Mouse (Mus musculus): ENCODE results near the gene Pparg. TPM values are rescaled to one million over a fixed set of nuclear protein-coding genes. Genes with fewer than 3 reads are reported as not detected.

The Pparg gene
- polyA plus RNA-seq, 1 experiment from 2014 or later, result 0.65 TPM

GRCm38 (mm10) chr6:115466601-115467000 is 105.8 kb downstream of the Pparg start:
- Histone ChIP-seq H3K27me3 (no peaks in the 10 kb centered on the region), H3K4me1 (replicated peaks) (no peaks in the 10 kb centered on the region), H3K36me3 (no peaks in the 10 kb centered on the region), H3K4me2 (no peak overlapping the region), H3K27ac (no peak overlapping the region), H3K9ac (replicated peaks) (no peak overlapping the region), H3K4me3 (replicated peaks) (no peak overlapping the region), H3K9me3 (no peaks in the 10 kb centered on the region)
- 66% methylated on average over 3 of the region's 3 CpGs for WGBS
- no peak for ATAC-seq (ENCODE audit: insufficient number of reproducible peaks, insufficient read depth, low FRiP score, low TSS enrichment, low read depth)

- 70% methylated on average over 3 of the region's 3 CpGs for WGBS
- H3K27me3 ChIP-seq, result no peaks in the 10 kb centered on the region
- H3K9ac ChIP-seq (replicated peaks), result no peak overlapping the region
- H3K27ac ChIP-seq, result no peak overlapping the region
- no peaks in the 10 kb centered on the region for H3K36me3 ChIP-seq
- no peak overlapping the region for H3K4me3 ChIP-seq (replicated peaks)
- ATAC-seq (ENCODE audit: insufficient number of reproducible peaks, insufficient read depth, low FRiP score, low TSS enrichment, low read depth), result no peak
- H3K4me2 ChIP-seq, result no peak overlapping the region
- H3K9me3 ChIP-seq, result no peaks in the 10 kb centered on the region
- no peaks in the 10 kb centered on the region for H3K4me1 ChIP-seq (replicated peaks)
Observed at GRCm38 (mm10) chr6:115469666-115470581, 109.2 kb downstream of the Pparg start.

- no peak for ATAC-seq (ENCODE audit: insufficient number of reproducible peaks, insufficient read depth, low FRiP score, low TSS enrichment, low read depth)
- H3K9ac ChIP-seq (replicated peaks), result no peak overlapping the region
- H3K9me3 ChIP-seq, result no peaks in the 10 kb centered on the region
- no peaks in the 10 kb centered on the region for H3K27me3 ChIP-seq
- no peak overlapping the region for H3K27ac ChIP-seq
- no peak overlapping the region for H3K4me2 ChIP-seq
- no peak overlapping the region for H3K4me3 ChIP-seq (replicated peaks)
- no peaks in the 10 kb centered on the region for H3K4me1 ChIP-seq (replicated peaks)
- no peaks in the 10 kb centered on the region for H3K36me3 ChIP-seq
Observed at GRCm38 (mm10) chr6:115471956-115472355, 111.2 kb downstream of the Pparg start.

GRCm38 (mm10) chr6:115477081-115477695 is 116.4 kb downstream of the Pparg start:
- H3K27ac ChIP-seq, result no peak overlapping the region
- 59% methylated on average over 7 of the region's 7 CpGs for WGBS
- peaks cover 6% of the 10 kb centered on the region for H3K4me1 ChIP-seq (replicated peaks)
- ATAC-seq (ENCODE audit: insufficient number of reproducible peaks, insufficient read depth, low FRiP score, low TSS enrichment, low read depth), result no peak
- no peaks in the 10 kb centered on the region for H3K36me3 ChIP-seq
- no peaks in the 10 kb centered on the region for H3K9me3 ChIP-seq
- H3K4me3 ChIP-seq (replicated peaks), result no peak overlapping the region
- no peak overlapping the region for H3K4me2 ChIP-seq
- no peaks in the 10 kb centered on the region for H3K27me3 ChIP-seq
- no peak overlapping the region for H3K9ac ChIP-seq (replicated peaks)

GRCm38 (mm10) chr6:115479963-115480321 is 119.2 kb downstream of the Pparg start:
- no peak overlapping the region for H3K4me2 ChIP-seq
- ATAC-seq (ENCODE audit: insufficient number of reproducible peaks, insufficient read depth, low FRiP score, low TSS enrichment, low read depth), result no peak
- H3K36me3 ChIP-seq, result no peaks in the 10 kb centered on the region
- H3K9me3 ChIP-seq, result no peaks in the 10 kb centered on the region
- H3K4me3 ChIP-seq (replicated peaks), result no peak overlapping the region
- H3K27ac ChIP-seq, result no peak overlapping the region
- H3K4me1 ChIP-seq (replicated peaks), result peaks cover 7% of the 10 kb centered on the region
- H3K9ac ChIP-seq (replicated peaks), result no peak overlapping the region
- no peaks in the 10 kb centered on the region for H3K27me3 ChIP-seq

DNA sequence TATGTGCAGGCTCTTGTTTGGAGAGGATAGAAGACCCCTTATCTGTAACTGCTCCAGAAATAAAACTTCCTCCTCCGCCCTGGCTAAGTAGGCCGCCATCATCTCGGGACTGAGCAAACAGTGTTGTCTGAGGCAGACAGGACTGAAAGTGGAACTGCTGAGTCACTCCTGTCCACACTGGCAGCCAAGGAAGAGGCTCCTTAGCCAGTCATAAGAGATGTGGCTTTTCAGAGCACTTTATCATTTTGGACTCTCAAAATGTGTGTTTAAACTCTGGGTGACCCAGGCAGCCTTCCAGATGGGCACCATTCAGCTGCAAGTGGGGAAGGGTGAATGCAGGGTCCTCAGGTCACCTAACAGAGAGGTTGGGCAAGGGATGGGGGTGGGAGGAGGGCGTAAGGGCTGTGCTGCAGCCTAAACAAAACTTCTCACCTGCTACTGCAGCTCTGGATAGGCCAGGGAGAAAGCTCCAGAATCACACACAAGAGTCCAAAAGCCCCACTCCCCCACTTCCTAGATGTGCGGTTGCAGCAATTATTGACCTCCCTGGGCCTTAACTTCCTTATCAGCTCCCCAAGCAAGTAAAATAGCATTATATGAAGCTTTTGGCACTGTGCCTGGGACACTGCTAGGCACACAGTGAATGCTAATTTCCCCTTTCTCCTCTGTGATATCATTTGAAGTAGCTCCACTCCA is 119.7 kb downstream of the Pparg start:
- no peaks in the 10 kb centered on the region for H3K27me3 ChIP-seq
- no peak for ATAC-seq (ENCODE audit: insufficient number of reproducible peaks, insufficient read depth, low FRiP score, low TSS enrichment, low read depth)
- H3K9me3 ChIP-seq, result no peaks in the 10 kb centered on the region
- H3K9ac ChIP-seq (replicated peaks), result no peak overlapping the region
- H3K27ac ChIP-seq, result no peak overlapping the region
- H3K4me3 ChIP-seq (replicated peaks), result no peak overlapping the region
- 56% methylated on average over 5 of the region's 5 CpGs for WGBS
- H3K36me3 ChIP-seq, result no peaks in the 10 kb centered on the region
- peaks cover 7% of the 10 kb centered on the region for H3K4me1 ChIP-seq (replicated peaks)
- no peak overlapping the region for H3K4me2 ChIP-seq

- H3K36me3 ChIP-seq, result no peaks in the 10 kb centered on the region
- H3K9me3 ChIP-seq, result no peaks in the 10 kb centered on the region
- H3K4me1 ChIP-seq (replicated peaks), result peaks cover 7% of the 10 kb centered on the region
- ATAC-seq (ENCODE audit: insufficient number of reproducible peaks, insufficient read depth, low FRiP score, low TSS enrichment, low read depth), result no peak
- no peak overlapping the region for H3K9ac ChIP-seq (replicated peaks)
- H3K27ac ChIP-seq, result no peak overlapping the region
- no peak overlapping the region for H3K4me3 ChIP-seq (replicated peaks)
- no peak overlapping the region for H3K4me2 ChIP-seq
- WGBS, result 19% methylated on average over 1 of the region's 1 CpGs
- H3K27me3 ChIP-seq, result no peaks in the 10 kb centered on the region
Observed at GRCm38 (mm10) chr6:115481018-115481354, 120.2 kb downstream of the Pparg start.

- no peak for ATAC-seq (ENCODE audit: insufficient number of reproducible peaks, insufficient read depth, low FRiP score, low TSS enrichment, low read depth)
- H3K9me3 ChIP-seq, result no peaks in the 10 kb centered on the region
- H3K36me3 ChIP-seq, result no peaks in the 10 kb centered on the region
- H3K4me3 ChIP-seq (replicated peaks), result no peak overlapping the region
- H3K27me3 ChIP-seq, result no peaks in the 10 kb centered on the region
- no peak overlapping the region for H3K27ac ChIP-seq
- no peak overlapping the region for H3K4me2 ChIP-seq
- no peak overlapping the region for H3K9ac ChIP-seq (replicated peaks)
- 56% methylated on average over 3 of the region's 3 CpGs for WGBS
- peaks cover 7% of the 10 kb centered on the region for H3K4me1 ChIP-seq (replicated peaks)
Observed at GRCm38 (mm10) chr6:115481603-115482002, 120.9 kb downstream of the Pparg start.

DNA sequence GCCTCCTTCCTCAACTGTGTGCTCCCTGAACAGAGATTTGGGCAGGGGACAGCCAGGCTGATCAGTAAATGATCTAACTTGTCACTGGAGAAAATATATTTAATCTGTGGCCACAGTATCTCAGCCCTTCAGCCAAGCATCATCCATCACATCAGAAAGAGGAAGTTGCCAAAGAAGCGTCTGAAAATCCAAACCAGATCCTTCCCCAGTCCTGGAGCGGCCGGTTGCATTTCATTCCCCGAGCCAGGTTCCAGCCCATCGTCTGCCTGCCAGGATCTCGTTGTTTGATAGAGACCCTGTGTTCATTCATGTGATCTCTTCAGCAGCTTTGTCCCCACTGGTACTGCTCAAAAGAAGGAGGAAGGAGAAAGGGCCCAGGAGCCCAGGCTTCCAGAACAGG is 124.9 kb downstream of the Pparg start:
- 57% methylated on average over 6 of the region's 6 CpGs for WGBS
- H3K27me3 ChIP-seq, result no peaks in the 10 kb centered on the region
- H3K4me2 ChIP-seq, result no peak overlapping the region
- H3K9ac ChIP-seq (replicated peaks), result no peak overlapping the region
- no peaks in the 10 kb centered on the region for H3K36me3 ChIP-seq
- no peak overlapping the region for H3K4me3 ChIP-seq (replicated peaks)
- no peak overlapping the region for H3K27ac ChIP-seq
- no peak for ATAC-seq (ENCODE audit: insufficient number of reproducible peaks, insufficient read depth, low FRiP score, low TSS enrichment, low read depth)
- no peaks in the 10 kb centered on the region for H3K9me3 ChIP-seq
- peaks cover 7% of the 10 kb centered on the region for H3K4me1 ChIP-seq (replicated peaks)

DNA sequence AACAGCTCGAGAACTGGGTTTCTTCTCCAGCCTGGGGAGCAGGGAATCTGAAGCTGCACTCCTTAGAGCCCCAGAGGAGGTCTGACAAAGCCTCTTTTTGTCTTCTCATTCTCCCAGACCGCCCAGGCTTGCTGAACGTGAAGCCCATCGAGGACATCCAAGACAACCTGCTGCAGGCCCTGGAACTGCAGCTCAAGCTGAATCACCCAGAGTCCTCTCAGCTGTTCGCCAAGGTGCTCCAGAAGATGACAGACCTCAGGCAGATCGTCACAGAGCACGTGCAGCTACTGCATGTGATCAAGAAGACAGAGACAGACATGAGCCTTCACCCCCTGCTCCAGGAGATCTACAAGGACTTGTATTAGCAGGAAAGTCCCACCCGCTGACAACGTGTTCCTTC is 129.1 kb downstream of the Pparg start:
- H3K9me3 ChIP-seq, result no peaks in the 10 kb centered on the region
- ATAC-seq (ENCODE audit: insufficient number of reproducible peaks, insufficient read depth, low FRiP score, low TSS enrichment, low read depth), result no peak
- H3K27ac ChIP-seq, result no peak overlapping the region
- H3K27me3 ChIP-seq, result no peaks in the 10 kb centered on the region
- WGBS, result 83% methylated on average over 9 of the region's 9 CpGs
- no peak overlapping the region for H3K9ac ChIP-seq (replicated peaks)
- H3K4me2 ChIP-seq, result no peak overlapping the region
- H3K4me1 ChIP-seq (replicated peaks), result no peaks in the 10 kb centered on the region
- no peak overlapping the region for H3K4me3 ChIP-seq (replicated peaks)
- no peaks in the 10 kb centered on the region for H3K36me3 ChIP-seq

DNA sequence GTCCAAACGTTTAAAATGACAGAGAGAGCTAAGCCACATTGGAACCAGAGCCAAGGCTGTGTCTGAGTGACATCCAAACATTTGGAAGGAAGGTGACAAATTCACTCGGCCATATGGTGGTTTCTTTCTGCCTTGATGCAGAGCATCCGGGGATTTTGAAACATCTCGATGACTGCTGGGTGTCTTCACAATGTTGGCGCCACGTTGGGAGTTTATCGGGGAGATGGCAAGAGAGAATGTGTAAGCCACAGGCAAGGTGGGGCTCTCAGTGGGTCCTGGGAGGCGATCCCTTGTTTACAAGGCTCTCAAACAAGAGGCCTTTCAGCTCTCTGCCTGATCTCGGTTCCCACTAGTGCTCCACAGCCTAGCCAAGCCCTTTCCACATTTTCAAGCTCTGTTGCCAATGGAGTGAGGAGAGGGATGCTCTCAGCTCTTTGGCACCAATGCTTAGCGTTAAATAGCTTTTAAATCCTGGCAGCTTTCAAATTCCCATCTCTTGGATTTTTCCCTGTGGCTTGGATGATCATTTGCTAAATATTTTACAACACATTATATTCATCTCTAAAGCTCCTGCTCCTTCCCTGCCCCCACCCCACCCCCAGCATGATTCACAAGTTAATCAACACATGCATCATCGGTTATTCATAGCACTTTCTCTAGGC is 132.3 kb downstream of the Pparg start:
- no peak for ATAC-seq (ENCODE audit: insufficient number of reproducible peaks, insufficient read depth, low FRiP score, low TSS enrichment, low read depth)
- Histone ChIP-seq H3K4me1 (replicated peaks) (no peaks in the 10 kb centered on the region), H3K4me2 (no peak overlapping the region), H3K4me3 (replicated peaks) (no peak overlapping the region), H3K27ac (no peak overlapping the region), H3K27me3 (no peaks in the 10 kb centered on the region), H3K9me3 (no peaks in the 10 kb centered on the region), H3K9ac (replicated peaks) (no peak overlapping the region), H3K36me3 (no peaks in the 10 kb centered on the region)
- WGBS, result 46% methylated on average over 11 of the region's 11 CpGs
